Mouse (Mus musculus): ENCODE data around the gene Sema3b.

DNA sequence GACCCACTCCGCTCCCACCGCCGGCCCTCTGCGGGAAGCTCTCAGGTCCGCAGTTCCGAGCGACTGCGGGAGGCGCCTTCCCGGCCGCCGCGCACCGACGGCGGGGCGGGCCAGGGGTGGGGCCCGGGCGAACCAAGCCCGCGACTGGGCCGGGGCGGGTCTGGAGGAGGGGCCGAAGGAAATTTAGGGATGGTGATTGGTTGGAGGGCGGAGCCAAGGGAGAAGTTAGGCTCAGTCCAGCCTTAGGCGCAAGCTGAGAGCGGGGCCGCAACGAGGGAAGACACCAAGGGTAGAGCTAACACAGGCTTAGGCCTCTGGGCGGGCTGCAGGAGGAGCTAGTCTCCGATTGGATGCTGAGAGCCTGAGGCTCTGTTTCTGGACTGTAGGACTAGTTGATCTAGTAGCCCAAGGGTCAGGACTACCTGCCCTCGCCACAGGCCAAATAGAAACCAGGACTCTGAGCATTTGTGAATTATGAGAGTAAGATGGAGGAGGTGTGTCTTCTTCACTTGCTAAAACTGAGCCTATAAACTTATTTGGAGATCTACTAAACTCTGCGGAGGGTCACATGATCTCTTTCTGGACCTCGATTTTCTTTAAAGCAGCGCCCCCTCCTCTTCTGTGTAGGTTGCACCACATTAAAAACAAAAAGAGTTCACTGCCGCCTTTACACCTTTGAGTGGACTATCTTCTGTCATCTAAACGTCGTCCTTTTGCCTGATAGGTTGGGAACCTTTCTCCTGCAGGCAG lies 26.4 kb upstream of the Sema3b start, which contains the start of gene Gnai2:
- TF ChIP-seq POLR2A (IDR thresholded peaks at IDR 0.05; ENCODE audit: borderline replicate concordance, extremely low read depth, low read depth, low read length) (peak; percentile 79), CTCF (IDR thresholded peaks at IDR 0.05; ENCODE audit: insufficient read depth, low read length) (no peak)

Measured in lung, adult 2 months (tissue).